Mouse (Mus musculus): ENCODE measurements at regions not wholly inside any gene's neighbourhood (a gene's known extent, or its start where the extent isn't known, plus 50 kb on each side); places are given as distances from the start of the nearest gene placed in this dataset.

GRCm38 (mm10) chr3:83663716-83664115 is 102.4 kb upstream of the Sfrp2 start:
- H3K36me3 ChIP-seq (ENCODE audit: control insufficient read depth, insufficient read depth, low read length) = no peaks in the 10 kb centered on the region
- no peak overlapping the region for H3K4me3 ChIP-seq (ENCODE audit: control insufficient read depth, insufficient read depth, low read length)
- no peaks in the 10 kb centered on the region for H3K27me3 ChIP-seq (ENCODE audit: control insufficient read depth, insufficient read depth, low read length)
- H3K4me1 ChIP-seq (replicated peaks; ENCODE audit: control insufficient read depth, insufficient read depth, low read length) = no peaks in the 10 kb centered on the region
- WGBS = 90% methylated on average over 1 of the region's 1 CpGs
- DNase-seq = no peak
- no peak overlapping the region for H3K27ac ChIP-seq (ENCODE audit: control insufficient read depth, insufficient read depth, low read length)
- TF ChIP-seq CTCF (IDR thresholded peaks at IDR 0.05; ENCODE audit: borderline replicate concordance, control insufficient read depth, extremely low read depth, insufficient read depth, low read length, poor library complexity) (no peak), POLR2A (IDR thresholded peaks at IDR 0.05; ENCODE audit: control insufficient read depth, extremely low read depth, insufficient read depth, low read length, poor library complexity) (no peak)

DNA sequence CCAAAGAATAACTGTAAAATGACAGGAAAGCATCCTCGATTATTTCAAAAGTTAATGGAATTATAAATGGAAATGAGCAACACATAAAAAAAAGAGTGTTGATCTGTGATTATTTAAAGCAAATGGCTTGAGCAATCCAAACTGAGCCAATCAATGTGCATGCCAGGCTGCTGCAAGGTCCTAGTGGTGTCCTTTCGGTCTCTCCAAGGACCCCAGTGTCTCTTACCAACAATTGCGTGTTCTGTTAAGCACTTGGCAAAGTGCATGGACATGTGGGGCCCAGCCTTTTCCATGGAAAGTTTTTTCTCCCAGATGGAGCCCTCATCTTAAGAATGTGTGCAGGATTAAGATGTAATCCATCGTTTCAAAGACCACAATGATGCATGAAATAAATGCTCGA is 90.0 kb upstream of the Sfrp2 start:
- no peak for TF ChIP-seq POLR2A (IDR thresholded peaks at IDR 0.05; ENCODE audit: control insufficient read depth, extremely low read depth, insufficient read depth, low read length, poor library complexity)
- TF ChIP-seq CTCF (IDR thresholded peaks at IDR 0.05; ENCODE audit: borderline replicate concordance, control insufficient read depth, extremely low read depth, insufficient read depth, low read length, poor library complexity) = no peak

GRCm38 (mm10) chr3:83686611-83687010 is 79.5 kb upstream of the Sfrp2 start:
- H3K36me3 ChIP-seq (ENCODE audit: control insufficient read depth, insufficient read depth, low read length) = no peaks in the 10 kb centered on the region
- no peaks in the 10 kb centered on the region for H3K27me3 ChIP-seq (ENCODE audit: control insufficient read depth, insufficient read depth, low read length)
- H3K27ac ChIP-seq (ENCODE audit: control insufficient read depth, insufficient read depth, low read length) = no peak overlapping the region
- TF ChIP-seq POLR2A (IDR thresholded peaks at IDR 0.05; ENCODE audit: control insufficient read depth, extremely low read depth, insufficient read depth, low read length, poor library complexity) (no peak), CTCF (IDR thresholded peaks at IDR 0.05; ENCODE audit: borderline replicate concordance, control insufficient read depth, extremely low read depth, insufficient read depth, low read length, poor library complexity) (no peak)
- no peak for DNase-seq
- no peak overlapping the region for H3K4me3 ChIP-seq (ENCODE audit: control insufficient read depth, insufficient read depth, low read length)
- WGBS = 97% methylated on average over 15 of the region's 15 CpGs
- no peaks in the 10 kb centered on the region for H3K4me1 ChIP-seq (replicated peaks; ENCODE audit: control insufficient read depth, insufficient read depth, low read length)

More for the DNA sequence above, 90.0 kb upstream of the Sfrp2 start:
- no peak overlapping the region for H3K27ac ChIP-seq (ENCODE audit: control insufficient read depth, insufficient read depth, low read length)
- H3K4me3 ChIP-seq (ENCODE audit: control insufficient read depth, insufficient read depth, low read length) = no peak overlapping the region
- no peaks in the 10 kb centered on the region for H3K27me3 ChIP-seq (ENCODE audit: control insufficient read depth, insufficient read depth, low read length)
- H3K36me3 ChIP-seq (ENCODE audit: control insufficient read depth, insufficient read depth, low read length) = no peaks in the 10 kb centered on the region
- 94% methylated on average over 5 of the region's 5 CpGs for WGBS
- no peak for DNase-seq
- no peaks in the 10 kb centered on the region for H3K4me1 ChIP-seq (replicated peaks; ENCODE audit: control insufficient read depth, insufficient read depth, low read length)

GRCm38 (mm10) chr3:83687503-83687902 is 78.6 kb upstream of the Sfrp2 start:
- no peaks in the 10 kb centered on the region for H3K4me1 ChIP-seq (replicated peaks; ENCODE audit: control insufficient read depth, insufficient read depth, low read length)
- TF ChIP-seq POLR2A (IDR thresholded peaks at IDR 0.05; ENCODE audit: control insufficient read depth, extremely low read depth, insufficient read depth, low read length, poor library complexity) (no peak), CTCF (IDR thresholded peaks at IDR 0.05; ENCODE audit: borderline replicate concordance, control insufficient read depth, extremely low read depth, insufficient read depth, low read length, poor library complexity) (no peak)
- DNase-seq = no peak
- no peaks in the 10 kb centered on the region for H3K27me3 ChIP-seq (ENCODE audit: control insufficient read depth, insufficient read depth, low read length)
- 70% methylated on average over 4 of the region's 4 CpGs for WGBS
- H3K36me3 ChIP-seq (ENCODE audit: control insufficient read depth, insufficient read depth, low read length) = no peaks in the 10 kb centered on the region
- H3K27ac ChIP-seq (ENCODE audit: control insufficient read depth, insufficient read depth, low read length) = no peak overlapping the region
- no peak overlapping the region for H3K4me3 ChIP-seq (ENCODE audit: control insufficient read depth, insufficient read depth, low read length)

GRCm38 (mm10) chr3:83689068-83689976 is 76.8 kb upstream of the Sfrp2 start:
- Histone ChIP-seq H3K36me3 (ENCODE audit: control insufficient read depth, insufficient read depth, low read length) (no peaks in the 10 kb centered on the region), H3K4me3 (ENCODE audit: control insufficient read depth, insufficient read depth, low read length) (no peak overlapping the region), H3K27ac (ENCODE audit: control insufficient read depth, insufficient read depth, low read length) (no peak overlapping the region), H3K27me3 (ENCODE audit: control insufficient read depth, insufficient read depth, low read length) (no peaks in the 10 kb centered on the region), H3K4me1 (replicated peaks; ENCODE audit: control insufficient read depth, insufficient read depth, low read length) (no peaks in the 10 kb centered on the region)
- no peak for TF ChIP-seq POLR2A (IDR thresholded peaks at IDR 0.05; ENCODE audit: control insufficient read depth, extremely low read depth, insufficient read depth, low read length, poor library complexity)
- TF ChIP-seq CTCF (IDR thresholded peaks at IDR 0.05; ENCODE audit: borderline replicate concordance, control insufficient read depth, extremely low read depth, insufficient read depth, low read length, poor library complexity) = no peak
- no peak for DNase-seq
- WGBS = 40% methylated on average over 12 of the region's 12 CpGs

- 75% methylated on average over 5 of the region's 5 CpGs for WGBS
- Histone ChIP-seq H3K27ac (ENCODE audit: control insufficient read depth, insufficient read depth, low read length) (no peak overlapping the region), H3K36me3 (ENCODE audit: control insufficient read depth, insufficient read depth, low read length) (no peaks in the 10 kb centered on the region), H3K27me3 (ENCODE audit: control insufficient read depth, insufficient read depth, low read length) (no peaks in the 10 kb centered on the region), H3K4me1 (replicated peaks; ENCODE audit: control insufficient read depth, insufficient read depth, low read length) (no peaks in the 10 kb centered on the region), H3K4me3 (ENCODE audit: control insufficient read depth, insufficient read depth, low read length) (no peak overlapping the region)
- no peak for TF ChIP-seq POLR2A (IDR thresholded peaks at IDR 0.05; ENCODE audit: control insufficient read depth, extremely low read depth, insufficient read depth, low read length, poor library complexity)
- no peak for TF ChIP-seq CTCF (IDR thresholded peaks at IDR 0.05; ENCODE audit: borderline replicate concordance, control insufficient read depth, extremely low read depth, insufficient read depth, low read length, poor library complexity)
- no peak for DNase-seq
Observed at GRCm38 (mm10) chr3:83694505-83694904, 71.6 kb upstream of the Sfrp2 start.
